Mouse (Mus musculus): ENCODE measurements at regions not wholly inside any gene's neighbourhood (a gene's known extent, or its start where the extent isn't known, plus 50 kb on each side); places are given as distances from the start of the nearest gene placed in this dataset.

DNA sequence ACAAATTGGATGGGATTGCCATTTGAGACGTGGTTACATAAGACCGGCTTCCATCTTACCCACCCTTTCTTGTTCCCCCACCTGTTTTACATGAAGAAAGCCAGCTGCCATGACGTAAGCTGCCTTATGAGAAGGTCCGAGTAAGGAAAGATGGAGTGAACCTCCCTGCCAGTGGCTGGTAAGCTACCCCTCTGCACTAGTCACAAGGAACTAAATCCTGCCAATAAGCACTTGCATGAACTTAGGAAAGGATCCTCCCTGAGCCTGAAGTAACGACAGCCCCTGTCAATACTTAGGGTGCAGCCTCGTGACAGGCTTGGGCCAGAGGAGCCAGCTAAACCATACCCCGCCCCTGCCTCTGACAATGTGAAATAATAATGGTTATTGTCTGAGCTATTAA, 62.8 kb upstream of the Gm47985 start:
- no peak for DNase-seq (ENCODE audit: low spot score)

DNA sequence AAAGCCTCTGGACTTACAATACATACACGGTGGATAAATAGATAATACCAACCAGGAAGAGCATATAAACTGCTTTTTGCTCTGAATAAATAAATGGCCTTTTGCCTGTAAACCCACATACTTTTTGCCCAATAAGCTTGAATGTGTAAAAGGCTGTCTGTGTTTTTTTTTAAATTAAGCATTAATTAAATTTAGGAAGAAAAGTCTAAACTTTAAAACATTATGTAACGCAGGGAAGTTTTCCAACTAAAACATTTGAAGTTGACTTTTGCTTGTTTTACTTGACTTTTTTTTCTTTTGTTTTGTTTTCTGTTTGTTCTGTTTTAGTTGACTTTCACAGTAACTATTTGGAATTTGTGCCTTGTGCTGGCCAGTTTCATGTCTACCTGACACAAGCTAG, 60.7 kb upstream of the Gm47985 start:
- no peak for DNase-seq (ENCODE audit: low spot score)

DNA sequence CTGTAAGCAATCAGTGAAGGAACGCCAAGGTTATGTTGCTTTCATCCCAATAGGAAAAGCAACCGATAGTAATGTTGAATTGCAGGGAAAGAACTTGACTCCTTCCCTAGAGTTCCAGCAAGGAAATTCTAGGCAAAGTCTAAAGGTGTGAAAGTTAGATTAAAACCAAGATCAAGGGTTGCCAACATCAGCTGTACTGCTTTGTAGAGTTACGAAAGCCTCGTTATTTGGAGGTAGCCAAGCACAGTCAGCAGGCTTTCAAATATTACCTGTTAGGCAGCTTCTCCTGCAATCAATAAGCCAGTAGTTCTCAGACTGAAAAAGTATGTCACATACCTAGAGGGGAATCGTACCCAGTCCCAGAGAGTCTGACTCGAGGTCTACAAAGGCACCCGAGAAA, 58.4 kb upstream of the Gm47985 start:
- DNase-seq (ENCODE audit: low spot score), result no peak

DNA sequence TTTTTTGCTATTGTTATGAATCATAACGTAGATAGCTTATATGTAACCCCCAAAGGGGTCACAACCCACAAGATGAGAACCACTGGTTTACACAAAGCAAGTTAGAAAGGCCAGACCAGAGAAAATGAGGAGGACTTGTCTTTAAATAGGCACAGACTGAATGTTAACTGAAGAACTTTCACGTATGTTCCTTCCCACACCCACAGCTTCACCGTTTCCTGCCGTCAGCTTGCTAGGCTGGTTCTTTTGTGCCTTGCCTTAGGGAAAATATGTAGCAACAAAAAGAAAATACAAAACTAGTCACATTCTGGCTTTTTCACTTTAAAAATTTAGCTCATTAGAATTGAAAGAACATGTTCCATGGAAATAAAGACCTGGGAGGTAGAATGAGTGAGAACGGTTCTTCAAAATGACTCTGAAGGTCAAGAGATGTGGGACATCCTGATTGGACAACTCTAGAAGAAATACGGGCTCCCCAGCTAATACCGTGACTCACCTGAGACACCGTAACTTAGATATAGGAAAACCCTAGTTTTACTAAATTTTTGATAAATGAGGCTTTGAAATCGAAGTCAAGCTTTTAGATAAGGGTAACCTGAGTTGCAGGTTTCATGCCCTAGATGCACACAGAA, 57.2 kb upstream of the Gm47985 start:
- DNase-seq (ENCODE audit: low spot score), result no peak

DNA sequence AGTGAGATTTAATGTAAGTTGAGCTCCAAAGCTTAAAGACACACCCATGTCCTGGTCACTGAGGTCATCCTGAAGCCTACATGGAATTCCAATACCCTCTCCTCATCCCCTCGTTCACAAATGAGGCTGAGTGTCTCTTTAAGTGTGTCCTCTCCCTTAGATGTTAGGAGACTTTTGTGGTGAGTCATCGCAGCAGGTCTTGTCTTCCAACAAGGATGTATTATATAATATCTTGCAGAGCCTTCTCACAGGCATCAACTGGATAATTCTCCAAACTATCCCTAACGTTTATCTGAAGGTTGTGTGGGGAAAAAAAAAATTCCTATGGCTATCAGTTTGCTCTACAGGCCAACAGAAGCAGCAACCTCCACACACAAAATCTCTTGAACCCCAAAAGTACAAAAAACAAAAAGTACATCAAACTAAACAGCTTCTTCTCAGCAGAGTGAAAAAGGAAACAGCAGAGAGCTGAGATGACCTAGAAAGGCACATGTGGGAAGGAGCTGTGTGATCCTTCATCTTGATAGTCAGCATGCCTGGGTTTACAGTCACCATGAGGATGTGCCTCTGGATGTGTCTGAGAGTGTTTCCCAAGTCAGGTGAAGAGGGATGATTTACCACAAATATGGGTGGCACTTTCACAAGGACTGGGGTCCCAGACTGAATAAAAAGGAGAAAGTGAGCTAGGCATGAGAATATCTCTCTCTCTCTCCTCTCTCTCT, 56.4 kb upstream of the Gm47985 start:
- no peak for DNase-seq (ENCODE audit: low spot score)

DNA sequence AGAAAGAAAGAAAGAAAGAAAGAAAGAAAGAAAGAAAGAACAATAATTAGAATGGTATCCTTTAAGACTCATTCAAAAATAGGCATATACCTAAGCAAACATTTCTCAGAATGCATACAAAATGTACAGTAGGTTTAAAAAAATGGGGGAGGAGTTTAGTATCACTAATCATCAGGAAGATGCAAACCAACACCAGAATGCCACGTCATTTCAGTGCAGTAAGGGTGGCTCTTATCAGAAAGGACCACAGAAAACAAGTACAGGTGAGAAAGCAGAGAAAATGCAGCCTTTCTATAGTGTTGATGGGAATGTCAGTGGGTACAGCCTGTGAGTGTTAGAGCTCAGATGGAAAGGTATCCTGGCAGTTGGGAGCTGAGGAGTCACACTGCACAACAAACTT, 55.6 kb upstream of the Gm47985 start:
- no peak for DNase-seq (ENCODE audit: low spot score)

DNA sequence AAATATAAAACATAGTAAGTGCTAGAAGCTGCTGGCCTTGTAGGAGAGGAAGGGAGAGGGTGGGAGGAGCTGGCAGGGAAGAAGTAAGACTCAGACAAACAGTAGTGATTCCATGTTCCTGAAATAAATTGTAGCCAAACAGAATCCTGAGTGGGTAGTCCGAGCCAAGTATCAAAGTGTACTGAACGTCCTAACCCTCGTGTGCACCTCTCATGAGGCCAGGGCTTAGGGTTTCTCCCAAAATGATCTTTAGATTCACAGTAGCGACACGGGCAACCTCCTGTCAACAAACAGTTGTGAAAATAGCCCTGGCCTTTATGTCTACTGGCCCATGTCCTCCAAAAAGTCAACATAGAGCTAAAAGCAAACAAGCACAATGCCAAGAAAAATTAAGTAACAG, 54.3 kb upstream of the Gm47985 start:
- DNase-seq (ENCODE audit: low spot score), result no peak

DNA sequence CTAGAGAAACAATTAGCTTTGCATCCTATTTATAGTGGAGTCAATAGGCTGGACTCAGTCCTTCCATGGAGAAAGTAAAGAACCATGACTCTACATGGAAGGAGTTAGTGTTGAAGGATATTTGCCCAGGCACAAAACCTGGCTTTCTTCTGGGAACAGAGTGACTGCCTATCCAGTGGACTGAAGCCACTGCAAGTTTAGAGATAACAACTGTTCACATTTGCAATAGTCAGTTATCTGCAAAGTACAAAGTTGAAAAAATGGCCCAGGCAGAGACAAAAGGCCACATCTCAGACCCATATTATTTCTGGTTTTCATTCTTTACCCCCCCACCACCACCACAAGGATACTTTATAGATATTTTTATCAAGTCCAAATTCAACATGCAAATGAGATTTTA, 53.4 kb upstream of the Gm47985 start:
- DNase-seq (ENCODE audit: low spot score), result no peak

DNA sequence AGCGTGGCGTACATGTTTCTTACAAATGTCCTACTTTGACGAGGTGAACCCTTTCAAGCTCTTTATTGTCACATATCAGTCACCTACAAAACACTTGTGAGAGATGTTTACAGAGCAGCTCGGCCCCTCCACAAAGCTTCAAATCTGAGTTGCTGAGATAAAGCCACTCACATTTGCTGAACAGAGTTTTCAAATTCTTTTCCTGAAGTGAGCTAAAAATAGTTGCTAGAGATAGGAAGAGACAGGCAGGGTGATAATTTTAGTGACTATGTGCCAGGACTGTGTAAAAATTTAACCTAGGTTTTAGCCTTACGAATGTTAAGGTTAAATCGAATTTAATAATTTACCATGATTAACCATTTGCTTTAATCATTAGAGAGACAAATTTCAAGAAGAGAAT, 52.3 kb upstream of the Gm47985 start:
- no peak for DNase-seq (ENCODE audit: low spot score)

DNA sequence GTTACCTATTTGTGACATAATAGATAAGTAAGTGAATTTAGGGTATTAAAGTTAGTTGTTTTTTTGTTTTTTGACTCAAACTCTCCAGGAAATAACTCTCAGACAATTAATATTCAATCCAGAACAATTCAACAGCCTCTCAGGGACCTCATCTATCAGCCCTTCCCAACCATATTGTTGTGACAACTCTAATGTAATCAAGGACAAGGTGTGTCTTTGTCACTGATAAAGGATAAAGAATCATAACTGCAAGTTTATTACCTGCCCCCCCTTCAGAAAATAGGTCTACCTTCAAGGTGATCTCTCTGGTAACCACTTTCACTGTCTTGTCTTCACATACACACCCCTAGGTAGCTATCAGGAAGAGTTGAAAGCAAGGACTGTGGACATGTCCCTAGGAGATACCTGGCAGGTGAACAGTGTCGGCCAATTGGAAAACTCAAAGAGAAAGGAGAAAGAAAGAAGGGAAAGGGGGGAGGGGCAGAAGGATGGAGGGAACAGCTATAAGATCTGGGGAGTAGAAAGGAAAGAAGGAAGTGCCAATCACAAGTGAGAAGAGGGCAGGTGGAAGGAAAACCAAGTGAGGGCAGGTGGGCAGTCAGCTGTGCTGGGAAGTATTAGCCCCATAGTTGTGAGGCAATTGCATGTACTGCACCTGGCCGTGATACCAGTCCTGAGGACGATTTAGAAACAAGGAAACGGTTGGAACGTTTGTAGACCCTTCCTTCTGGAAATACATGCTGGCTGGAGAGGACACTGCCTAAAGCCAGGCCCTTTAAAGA, 51.3 kb upstream of the Gm47985 start:
- DNase-seq (ENCODE audit: low spot score), result no peak

DNA sequence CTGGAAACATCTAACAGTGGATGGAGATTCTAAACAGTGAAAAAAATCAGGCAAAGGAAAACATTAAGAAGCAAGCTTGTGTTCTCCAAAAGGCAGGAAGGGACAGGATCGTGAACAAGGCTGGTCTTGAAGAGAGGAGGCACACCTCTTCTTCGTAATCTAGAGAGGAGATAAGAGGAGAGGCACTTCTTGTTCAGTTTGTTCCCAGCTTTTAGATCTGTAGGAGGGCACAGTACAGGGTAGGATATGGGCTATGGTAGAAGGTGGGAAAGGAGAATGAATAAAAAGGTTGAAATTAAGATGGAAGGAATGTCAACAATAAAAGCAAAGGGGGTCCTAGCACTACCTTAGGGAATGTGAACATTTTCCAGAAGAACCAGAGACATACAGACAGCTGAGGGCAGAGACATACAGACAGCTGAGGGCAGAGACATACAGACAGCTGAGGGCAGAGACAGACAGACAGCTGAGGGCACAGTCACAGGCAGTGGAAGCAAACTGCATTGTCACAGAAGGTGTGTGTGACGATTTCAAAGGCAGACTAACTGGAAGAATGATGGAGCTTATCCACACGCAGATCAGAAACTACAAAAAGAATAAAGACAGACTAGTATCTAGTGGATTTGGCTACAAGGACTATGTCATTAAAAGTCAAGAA, 50.6 kb upstream of the Gm47985 start:
- DNase-seq (ENCODE audit: low spot score), result no peak
